Mouse (Mus musculus) CH12.LX (cell line): ENCODE results near the gene Fkbp4. TPM values are rescaled to one million over a fixed set of nuclear protein-coding genes. Genes with fewer than 3 reads are reported as not detected.

Experiments
- DNase-seq: peaks from one replicate; pipeline ENCODE4 v3.0.0-alpha.2; 2013; ENCODE audit errors: extremely low read depth
- H3K27ac ChIP-seq: 2 replicates; pipeline ENCODE4 v1.5.1; 2012; ENCODE audit warnings: low read depth, mild to moderate bottlenecking, control low read depth, moderate library complexity; ENCODE audit not compliant: insufficient read depth
- H3K27me3 ChIP-seq: replicated peaks from 2 replicates; pipeline ENCODE3; 2012; ENCODE audit warnings: inconsistent platforms
- H3K36me3 ChIP-seq, 2 experiments: replicated peaks in 1 of 2; 2 replicates each; pipeline versions ENCODE3 to v1.6.1; 2012; ENCODE audit warnings: inconsistent platforms in 1 of 2, low read length in 1 of 2, mild to moderate bottlenecking in 1 of 2, mixed read lengths in 1 of 2, moderate library complexity in 1 of 2; ENCODE audit not compliant: control insufficient read depth in 1 of 2, insufficient read depth in 1 of 2
- H3K4me1 ChIP-seq, 2 experiments: 2 replicates each; pipeline ENCODE4 v1.6.1; 2012; ENCODE audit warnings: inconsistent platforms in 1 of 2, moderate library complexity in 1 of 2; ENCODE audit not compliant: insufficient read depth in 2 of 2, control insufficient read depth in 1 of 2
- H3K4me2 ChIP-seq: 2 replicates; pipeline ENCODE4 v1.6.1; 2012; ENCODE audit warnings: low read depth, mild to moderate bottlenecking, control low read depth; ENCODE audit not compliant: poor library complexity, insufficient read depth, severe bottlenecking
- H3K4me3 ChIP-seq, 3 experiments: fragments of 150-350 bp in 1 of 3; sonication (generic) in 1 of 3; replicated peaks in 1 of 3; 2 replicates each; pipeline versions ENCODE3 to v1.5.1; 2011 to 2012; ENCODE audit warnings: low read depth in 2 of 3, low read length in 2 of 3, mild to moderate bottlenecking in 2 of 3, moderate library complexity in 2 of 3, control low read depth in 1 of 3, improper control_type of control experiment in 1 of 3, inconsistent platforms in 1 of 3, mixed read lengths in 1 of 3; ENCODE audit not compliant: poor library complexity in 1 of 3
- H3K79me2 ChIP-seq: replicated peaks from 2 replicates; pipeline ENCODE4 v1.6.1; 2012; ENCODE audit warnings: mild to moderate bottlenecking, moderate library complexity; ENCODE audit not compliant: control insufficient read depth, poor library complexity, insufficient read depth, severe bottlenecking; ENCODE audit errors: extremely low read depth
- H3K9ac ChIP-seq: 2 replicates; pipeline ENCODE4 v1.6.1; 2012; ENCODE audit warnings: low read depth, mild to moderate bottlenecking, control low read depth, moderate library complexity; ENCODE audit not compliant: insufficient read depth
- H3K9me3 ChIP-seq: replicated peaks from 2 replicates; pipeline ENCODE3; 2012; ENCODE audit warnings: low read length, inconsistent platforms, mixed read lengths
- BHLHE40 ChIP-seq: IDR thresholded peaks from 2 replicates; pipeline ENCODE4 v1.6.1; 2011; ENCODE audit warnings: mild to moderate bottlenecking, low read depth, low read length, improper control_type of control experiment
- EP300 ChIP-seq: IDR thresholded peaks from 2 replicates; pipeline ENCODE4 v1.6.1; 2011; ENCODE audit warnings: low read length, improper control_type of control experiment
- HCFC1 ChIP-seq: IDR thresholded peaks from 2 replicates; pipeline ENCODE4 v1.6.1; 2012; ENCODE audit warnings: low read depth, mild to moderate bottlenecking, inconsistent platforms, low read length, improper control_type of control experiment
- IRF4 ChIP-seq: IDR thresholded peaks from 2 replicates; pipeline ENCODE4 v1.6.1; 2014; ENCODE audit warnings: low read depth, mild to moderate bottlenecking, inconsistent platforms, low read length, improper control_type of control experiment
- JUN ChIP-seq: IDR thresholded peaks from 2 replicates; pipeline ENCODE4 v1.6.1; 2011; ENCODE audit warnings: low read depth, mild to moderate bottlenecking, low read length, improper control_type of control experiment, moderate library complexity; ENCODE audit not compliant: insufficient read depth
- JUND ChIP-seq: conservative IDR thresholded peaks from 2 replicates; pipeline ENCODE4 v1.6.1; 2011; ENCODE audit warnings: low read depth, low read length, improper control_type of control experiment
- KAT2A ChIP-seq: IDR thresholded peaks from 2 replicates; pipeline ENCODE4 v1.6.1; 2012; ENCODE audit warnings: low read length, improper control_type of control experiment, inconsistent platforms; ENCODE audit not compliant: insufficient replicate concordance
- MEF2A ChIP-seq: IDR thresholded peaks from 2 replicates; pipeline ENCODE4 v1.6.1; 2014; ENCODE audit warnings: low read depth, mild to moderate bottlenecking, inconsistent platforms, low read length, improper control_type of control experiment, borderline replicate concordance
- NELFE ChIP-seq: IDR thresholded peaks from 2 replicates; pipeline ENCODE4 v1.6.1; 2011; ENCODE audit warnings: low read depth, low read length, improper control_type of control experiment
- RCOR1 ChIP-seq: conservative IDR thresholded peaks from 2 replicates; pipeline ENCODE4 v1.6.1; 2012; ENCODE audit warnings: low read depth, mild to moderate bottlenecking, inconsistent platforms, low read length, improper control_type of control experiment
- SMC3 ChIP-seq: IDR thresholded peaks from 2 replicates; pipeline ENCODE4 v1.6.1; 2011; ENCODE audit warnings: low read depth, low read length, improper control_type of control experiment
- TBP ChIP-seq: conservative IDR thresholded peaks from 2 replicates; pipeline ENCODE4 v1.6.1; 2011; ENCODE audit warnings: low read depth, low read length, improper control_type of control experiment
- TCF12 ChIP-seq: IDR thresholded peaks from 2 replicates; pipeline ENCODE4 v1.6.1; 2014; ENCODE audit warnings: low read depth, mild to moderate bottlenecking, inconsistent platforms, low read length, improper control_type of control experiment
- USF1 ChIP-seq: IDR thresholded peaks from 2 replicates; pipeline ENCODE4 v1.6.1; 2014; ENCODE audit warnings: low read depth, mild to moderate bottlenecking, inconsistent platforms, low read length, improper control_type of control experiment
- ZKSCAN1 ChIP-seq: IDR thresholded peaks from 2 replicates; pipeline ENCODE4 v1.6.1; 2012; ENCODE audit warnings: low read depth, inconsistent platforms, low read length, improper control_type of control experiment, borderline replicate concordance
- ZMIZ1 ChIP-seq: IDR thresholded peaks from 2 replicates; pipeline ENCODE4 v1.6.1; 2012; ENCODE audit warnings: low read depth, mild to moderate bottlenecking, inconsistent platforms, low read length, improper control_type of control experiment
- ZNF384 ChIP-seq: IDR thresholded peaks from 2 replicates; pipeline ENCODE4 v1.6.1; 2012; ENCODE audit warnings: low read depth, low read length, improper control_type of control experiment, inconsistent platforms
- dilution Hi-C: fragments of 300-500 bp; cut with MboI; formaldehyde crosslinking; loops from 2 replicates; pipeline ENCODE4 v1.14.3; 2020; ENCODE audit warnings: low sequenced_read_pairs; ENCODE audit not compliant: extremely low pct_unique_long_range_greater_than_20kb, extremely low pct_ligation_motif_present
- in situ Hi-C: fragments of 300-500 bp; cut with MboI; formaldehyde crosslinking; loops from 3 replicates; pipeline ENCODE4 v1.14.3; 2019; ENCODE audit warnings: low sequenced_read_pairs, low pct_ligation_motif_present, low pct_unique_long_range_greater_than_20kb, mixed read lengths
- polyA plus RNA-seq: library from polyadenylated mRNA; unstranded; fragments of >175 nt; gene quantifications from 2 replicates; pipeline ENCODE4 v1.2.1, GENCODE M21; 2012; ENCODE audit warnings: low read depth; ENCODE audit not compliant: insufficient read length
- total RNA-seq, 2 experiments: library from RNA; depleted of rRNA; stranded (reverse); fragments of 300-350 nt in 1 of 2; fragments of >200 nt in 1 of 2; gene quantifications; 2 replicates each; pipeline ENCODE4 v1.2.3; 2012 to 2014

The Fkbp4 gene
- total and polyA plus RNA-seq, 3 experiments: 198 to 304 (median 265) TPM

GRCm38 (mm10) chr6:128399421-128400185 is 38.9 kb downstream of the Fkbp4 start:
- Histone ChIP-seq H3K9me3 (no peaks in the 10 kb centered on the region), H3K9ac (no peak overlapping the region), H3K4me3 (no peak overlapping the region), H3K4me1 (no peaks in the 10 kb centered on the region), H3K27ac (no peak overlapping the region), H3K4me2 (no peak overlapping the region), H3K27me3 (no peaks in the 10 kb centered on the region), H3K79me2 (no peaks in the 10 kb centered on the region), H3K36me3 (peaks cover 0 to 2% of the 10 kb centered on the region in 2 experiments)
- DNase-seq: no peak
- in situ Hi-C loops (no loop called here), dilution Hi-C loops (no loop called here)
- no peak for TF ChIP-seq JUN
- TF ChIP-seq TCF12: no peak
- TF ChIP-seq HCFC1: no peak
- no peak for TF ChIP-seq RCOR1
- no peak for TF ChIP-seq NELFE

GRCm38 (mm10) chr6:128398996-128399395 is 39.5 kb downstream of the Fkbp4 start, which contains the start of gene Nrip2:
Gene Nrip2, plus strand, starts transcription at chr6:128399296.
- Histone ChIP-seq H3K4me3 (no peak within 1 kb of the TSS), H3K27ac (no peak within 1 kb of the TSS), H3K9me3 (no peaks in the 10 kb centered on the region), H3K9ac (no peak within 1 kb of the TSS), H3K79me2 (no peaks in the 10 kb centered on the region), H3K36me3 (no peaks in the 10 kb centered on the region), H3K4me1 (no peaks in the 10 kb centered on the region), H3K4me2 (no peak within 1 kb of the TSS), H3K27me3 (no peaks in the 10 kb centered on the region)
- TF ChIP-seq IRF4 (no peak), BHLHE40 (no peak), USF1 (no peak), ZNF384 (no peak), KAT2A (no peak), JUND (no peak), RCOR1 (no peak), EP300 (no peak), SMC3 (no peak), TBP (no peak), ZKSCAN1 (no peak), MEF2A (no peak), ZMIZ1 (no peak), TCF12 (no peak)
- DNase-seq: no peak
- in situ Hi-C loops (no loop called here), dilution Hi-C loops (no loop called here)
